Mouse (Mus musculus): ENCODE measurements around the gene Ogfod1. TPM values are rescaled to one million over a fixed set of nuclear protein-coding genes. Genes with fewer than 3 reads are reported as not detected.

Gene Ogfod1
- polyA plus RNA-seq, 1 experiment from 2014 or later, result 16.3 TPM

GRCm38 (mm10) chr8:94092848-94093247 lies 55.9 kb downstream of the Ogfod1 start:
- DNase-seq (no peak), ATAC-seq (ENCODE audit: low FRiP score, low TSS enrichment) (no peak)
- 95% methylated on average over 9 of the region's 9 CpGs for WGBS
- peaks cover 13% of the 10 kb centered on the region for H3K36me3 ChIP-seq (ENCODE audit: control insufficient read depth, insufficient read depth, low read length)
- H3K27ac ChIP-seq (replicated peaks; ENCODE audit: low read depth, low read length), result no peak overlapping the region
- no peak overlapping the region for H3K4me3 ChIP-seq (replicated peaks; ENCODE audit: low read depth, low read length)
- H3K27me3 ChIP-seq (ENCODE audit: control insufficient read depth, insufficient read depth, low read length), result no peaks in the 10 kb centered on the region
- H3K4me1 ChIP-seq (ENCODE audit: control insufficient read depth, insufficient read depth, low read length), result peaks cover 7% of the 10 kb centered on the region; the same call in 1 of the 2 replicates
- H3K9me3 ChIP-seq (ENCODE audit: control insufficient read depth, low read length), result no peaks in the 10 kb centered on the region
- no peak overlapping the region for H3K4me2 ChIP-seq (ENCODE audit: low read length)
- no peak overlapping the region for H3K9ac ChIP-seq (replicated peaks; ENCODE audit: low read length)

DNA sequence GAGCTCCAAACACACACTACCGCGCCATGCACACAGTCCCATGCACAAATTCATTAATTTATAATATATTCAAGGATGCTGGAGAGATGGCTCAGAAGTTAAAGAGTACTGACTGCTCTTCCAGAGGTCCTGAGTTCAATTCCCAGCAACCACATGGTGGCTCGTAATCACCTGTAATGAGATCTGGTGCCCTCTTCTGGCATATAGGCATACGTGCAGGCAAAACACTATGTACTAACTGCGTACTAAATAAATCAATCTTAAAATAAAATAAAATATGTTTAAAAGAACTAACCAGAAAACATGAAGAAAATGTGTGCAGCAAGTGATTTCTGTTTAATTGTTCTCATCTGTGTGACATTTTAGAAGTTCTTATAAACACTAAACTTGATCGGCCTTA lies 57.3 kb downstream of the Ogfod1 start:
- Histone ChIP-seq H3K27me3 (ENCODE audit: control insufficient read depth, insufficient read depth, low read length) (no peaks in the 10 kb centered on the region), H3K4me1 (ENCODE audit: control insufficient read depth, insufficient read depth, low read length) (peaks cover 11% of the 10 kb centered on the region; the same call in 1 of the 2 replicates), H3K9ac (replicated peaks; ENCODE audit: low read length) (no peak overlapping the region), H3K4me2 (ENCODE audit: low read length) (no peak overlapping the region), H3K36me3 (ENCODE audit: control insufficient read depth, insufficient read depth, low read length) (0 out of 2 replicates have a peak, but pooled peaks cover 4% of the 10 kb centered on the region), H3K9me3 (ENCODE audit: control insufficient read depth, low read length) (no peaks in the 10 kb centered on the region), H3K4me3 (replicated peaks; ENCODE audit: low read depth, low read length) (no peak overlapping the region), H3K27ac (replicated peaks; ENCODE audit: low read depth, low read length) (no peak overlapping the region)
- no peak for DNase-seq
- no peak for ATAC-seq (ENCODE audit: low FRiP score, low TSS enrichment)
- 86% methylated on average over 6 of the region's 6 CpGs for WGBS

DNA sequence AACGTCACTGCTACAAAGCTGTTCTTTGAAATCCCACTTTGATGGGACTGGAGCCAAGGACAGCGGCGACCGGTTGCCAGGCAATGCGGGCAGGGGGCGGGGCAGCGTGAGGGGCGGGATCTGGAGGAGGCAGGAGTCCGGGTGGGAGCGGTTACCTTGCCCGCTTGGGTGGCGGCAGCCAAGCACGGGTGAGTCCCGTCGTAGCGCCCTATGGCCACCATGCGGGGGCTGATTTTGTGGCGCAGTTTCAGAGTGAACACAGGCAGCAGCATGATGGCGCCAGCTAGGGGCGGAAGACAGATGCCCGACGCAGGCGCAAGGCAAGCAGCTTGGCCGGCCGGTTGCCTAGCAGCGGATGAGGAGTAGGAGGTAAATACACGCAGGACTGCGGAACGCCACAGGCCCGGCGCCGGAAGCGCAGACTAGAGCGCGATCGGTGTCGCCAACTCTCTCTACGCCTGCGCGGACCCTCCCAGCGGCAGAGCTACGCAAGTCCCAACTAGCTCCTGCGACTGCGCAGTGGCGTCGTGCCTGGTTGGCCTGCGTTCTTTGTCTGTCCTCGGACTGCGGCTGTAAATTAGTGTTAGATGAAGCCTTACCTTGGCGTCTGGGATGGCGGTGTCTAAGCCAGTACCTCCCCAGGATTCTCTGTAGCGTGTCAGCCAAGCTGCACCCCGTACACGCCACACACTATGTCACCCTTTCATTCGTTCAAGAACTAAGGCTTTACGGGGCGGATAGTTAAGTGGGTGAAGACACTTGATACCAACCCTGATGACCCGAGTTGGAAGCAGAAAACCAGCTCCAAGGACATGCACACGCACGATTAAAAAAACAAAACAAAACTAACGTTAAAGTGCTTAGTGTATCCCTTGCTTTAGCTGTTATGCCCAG lies 61.3 kb downstream of the Ogfod1 start, which contains the start of gene Bbs2:
Bbs2 (minus strand) TSS at position 848 of the 894 bp plus-strand sequence.
- peak; percentile 100 for DNase-seq
- Histone ChIP-seq H3K4me2 (ENCODE audit: low read length) (peak within 1 kb of the TSS; percentile 51), H3K4me3 (replicated peaks; ENCODE audit: low read depth, low read length) (peak within 1 kb of the TSS; percentile 51), H3K27ac (replicated peaks; ENCODE audit: low read depth, low read length) (peak within 1 kb of the TSS; percentile 92), H3K9me3 (ENCODE audit: control insufficient read depth, low read length) (no peaks in the 10 kb centered on the region), H3K4me1 (ENCODE audit: control insufficient read depth, insufficient read depth, low read length) (peaks cover 11% of the 10 kb centered on the region; the same call in 1 of the 2 replicates), H3K9ac (replicated peaks; ENCODE audit: low read length) (peak within 1 kb of the TSS; percentile 52), H3K27me3 (ENCODE audit: control insufficient read depth, insufficient read depth, low read length) (no peaks in the 10 kb centered on the region), H3K36me3 (ENCODE audit: control insufficient read depth, insufficient read depth, low read length) (no peaks in the 10 kb centered on the region)
- ATAC-seq (ENCODE audit: low FRiP score, low TSS enrichment), result peak; percentile 98
- 1% methylated on average over 61 of the region's 61 CpGs for WGBS

- Histone ChIP-seq H3K4me1 (ENCODE audit: control insufficient read depth, insufficient read depth, low read length) (peaks cover 11% of the 10 kb centered on the region; the same call in 1 of the 2 replicates), H3K9me3 (ENCODE audit: control insufficient read depth, low read length) (no peaks in the 10 kb centered on the region), H3K4me2 (ENCODE audit: low read length) (peak overlapping the region; percentile 51), H3K4me3 (replicated peaks; ENCODE audit: low read depth, low read length) (peak overlapping the region; percentile 51), H3K9ac (replicated peaks; ENCODE audit: low read length) (peak overlapping the region; percentile 52; the same call in 1 of the 2 replicates), H3K27me3 (ENCODE audit: control insufficient read depth, insufficient read depth, low read length) (no peaks in the 10 kb centered on the region), H3K27ac (replicated peaks; ENCODE audit: low read depth, low read length) (peak overlapping the region; percentile 92), H3K36me3 (ENCODE audit: control insufficient read depth, insufficient read depth, low read length) (no peaks in the 10 kb centered on the region)
- 48% methylated on average over 4 of the region's 4 CpGs for WGBS
- DNase-seq (peak; percentile 51), ATAC-seq (ENCODE audit: low FRiP score, low TSS enrichment) (no peak)
These were observed 62.0 kb downstream of the Ogfod1 start for GRCm38 (mm10) chr8:94098996-94099395.

DNA sequence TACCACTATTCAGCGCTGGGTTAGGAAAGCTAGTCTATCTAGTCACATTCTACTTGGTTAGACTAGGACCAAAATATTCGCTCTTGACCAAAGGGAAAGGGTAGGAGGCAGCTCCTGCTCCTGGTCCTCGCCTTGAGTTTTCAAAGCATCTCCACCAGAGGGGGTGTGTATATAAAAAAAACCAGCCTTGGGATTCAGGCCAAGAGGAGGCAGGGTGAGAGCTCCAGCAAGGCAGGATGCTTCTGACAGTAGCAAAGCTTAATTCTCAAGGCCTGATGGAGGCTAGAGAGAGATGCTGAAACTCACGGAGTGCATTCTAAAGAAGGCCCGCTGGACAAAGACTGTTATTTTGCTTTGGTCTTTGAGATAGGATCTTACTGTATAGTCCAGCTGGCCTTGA lies 67.1 kb downstream of the Ogfod1 start:
- no peak overlapping the region for H3K9ac ChIP-seq (replicated peaks; ENCODE audit: low read length)
- no peak overlapping the region for H3K27ac ChIP-seq (replicated peaks; ENCODE audit: low read depth, low read length)
- no peak overlapping the region for H3K4me3 ChIP-seq (replicated peaks; ENCODE audit: low read depth, low read length)
- H3K4me1 ChIP-seq (ENCODE audit: control insufficient read depth, insufficient read depth, low read length), result 0 out of 2 replicates have a peak, but pooled peaks cover under 1% of the 10 kb centered on the region
- ATAC-seq (ENCODE audit: low FRiP score, low TSS enrichment) (no peak), DNase-seq (peak; percentile 31)
- H3K9me3 ChIP-seq (ENCODE audit: control insufficient read depth, low read length), result no peaks in the 10 kb centered on the region
- no peaks in the 10 kb centered on the region for H3K36me3 ChIP-seq (ENCODE audit: control insufficient read depth, insufficient read depth, low read length)
- WGBS, result 53% methylated on average over 5 of the region's 5 CpGs
- no peak overlapping the region for H3K4me2 ChIP-seq (ENCODE audit: low read length)
- H3K27me3 ChIP-seq (ENCODE audit: control insufficient read depth, insufficient read depth, low read length), result no peaks in the 10 kb centered on the region

DNA sequence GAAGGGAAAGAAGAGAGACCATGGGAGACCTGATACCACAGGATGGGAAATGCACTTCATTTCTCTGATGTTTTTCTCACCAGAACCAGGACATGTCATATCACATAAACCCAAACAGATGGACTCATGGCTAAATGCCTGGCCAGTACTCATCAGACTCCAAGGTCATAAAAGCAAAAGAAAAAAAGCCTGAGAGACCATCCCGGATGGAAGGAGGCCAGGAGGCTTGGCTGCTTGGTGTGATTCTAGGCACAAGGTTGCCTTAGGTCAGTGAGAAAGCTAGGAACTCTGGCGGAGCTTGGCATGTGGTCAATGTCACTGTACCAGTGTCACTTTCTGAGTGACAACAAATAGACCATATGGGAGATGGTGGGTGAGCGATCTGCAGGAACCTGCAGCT lies 70.9 kb downstream of the Ogfod1 start:
- 83% methylated on average over 3 of the region's 3 CpGs for WGBS
- H3K9ac ChIP-seq (replicated peaks; ENCODE audit: low read length), result no peak overlapping the region
- no peaks in the 10 kb centered on the region for H3K27me3 ChIP-seq (ENCODE audit: control insufficient read depth, insufficient read depth, low read length)
- no peaks in the 10 kb centered on the region for H3K4me1 ChIP-seq (ENCODE audit: control insufficient read depth, insufficient read depth, low read length)
- no peak overlapping the region for H3K4me3 ChIP-seq (replicated peaks; ENCODE audit: low read depth, low read length)
- DNase-seq (no peak), ATAC-seq (ENCODE audit: low FRiP score, low TSS enrichment) (no peak)
- H3K4me2 ChIP-seq (ENCODE audit: low read length), result no peak overlapping the region
- H3K27ac ChIP-seq (replicated peaks; ENCODE audit: low read depth, low read length), result no peak overlapping the region
- no peaks in the 10 kb centered on the region for H3K36me3 ChIP-seq (ENCODE audit: control insufficient read depth, insufficient read depth, low read length)
- no peaks in the 10 kb centered on the region for H3K9me3 ChIP-seq (ENCODE audit: control insufficient read depth, low read length)

GRCm38 (mm10) chr8:94109396-94109795 lies 72.4 kb downstream of the Ogfod1 start:
- WGBS, result 81% methylated on average over 6 of the region's 6 CpGs
- no peak for ATAC-seq (ENCODE audit: low FRiP score, low TSS enrichment)
- no peak overlapping the region for H3K4me2 ChIP-seq (ENCODE audit: low read length)
- no peaks in the 10 kb centered on the region for H3K27me3 ChIP-seq (ENCODE audit: control insufficient read depth, insufficient read depth, low read length)
- no peak for DNase-seq
- no peaks in the 10 kb centered on the region for H3K4me1 ChIP-seq (ENCODE audit: control insufficient read depth, insufficient read depth, low read length)
- H3K27ac ChIP-seq (replicated peaks; ENCODE audit: low read depth, low read length), result no peak overlapping the region
- no peaks in the 10 kb centered on the region for H3K9me3 ChIP-seq (ENCODE audit: control insufficient read depth, low read length)
- no peak overlapping the region for H3K9ac ChIP-seq (replicated peaks; ENCODE audit: low read length)
- H3K36me3 ChIP-seq (ENCODE audit: control insufficient read depth, insufficient read depth, low read length), result no peaks in the 10 kb centered on the region
- H3K4me3 ChIP-seq (replicated peaks; ENCODE audit: low read depth, low read length), result no peak overlapping the region

GRCm38 (mm10) chr8:94109835-94110234 lies 72.8 kb downstream of the Ogfod1 start:
- Histone ChIP-seq H3K36me3 (ENCODE audit: control insufficient read depth, insufficient read depth, low read length) (no peaks in the 10 kb centered on the region), H3K9me3 (ENCODE audit: control insufficient read depth, low read length) (no peaks in the 10 kb centered on the region), H3K27ac (replicated peaks; ENCODE audit: low read depth, low read length) (no peak overlapping the region), H3K27me3 (ENCODE audit: control insufficient read depth, insufficient read depth, low read length) (no peaks in the 10 kb centered on the region), H3K4me3 (replicated peaks; ENCODE audit: low read depth, low read length) (no peak overlapping the region), H3K4me1 (ENCODE audit: control insufficient read depth, insufficient read depth, low read length) (no peaks in the 10 kb centered on the region), H3K4me2 (ENCODE audit: low read length) (no peak overlapping the region), H3K9ac (replicated peaks; ENCODE audit: low read length) (no peak overlapping the region)
- ATAC-seq (ENCODE audit: low FRiP score, low TSS enrichment) (no peak), DNase-seq (no peak)
- WGBS, result 79% methylated on average over 5 of the region's 5 CpGs
